8 mouse cellular contexts compared by ENCODE assay signal in the genomic region with DNA sequence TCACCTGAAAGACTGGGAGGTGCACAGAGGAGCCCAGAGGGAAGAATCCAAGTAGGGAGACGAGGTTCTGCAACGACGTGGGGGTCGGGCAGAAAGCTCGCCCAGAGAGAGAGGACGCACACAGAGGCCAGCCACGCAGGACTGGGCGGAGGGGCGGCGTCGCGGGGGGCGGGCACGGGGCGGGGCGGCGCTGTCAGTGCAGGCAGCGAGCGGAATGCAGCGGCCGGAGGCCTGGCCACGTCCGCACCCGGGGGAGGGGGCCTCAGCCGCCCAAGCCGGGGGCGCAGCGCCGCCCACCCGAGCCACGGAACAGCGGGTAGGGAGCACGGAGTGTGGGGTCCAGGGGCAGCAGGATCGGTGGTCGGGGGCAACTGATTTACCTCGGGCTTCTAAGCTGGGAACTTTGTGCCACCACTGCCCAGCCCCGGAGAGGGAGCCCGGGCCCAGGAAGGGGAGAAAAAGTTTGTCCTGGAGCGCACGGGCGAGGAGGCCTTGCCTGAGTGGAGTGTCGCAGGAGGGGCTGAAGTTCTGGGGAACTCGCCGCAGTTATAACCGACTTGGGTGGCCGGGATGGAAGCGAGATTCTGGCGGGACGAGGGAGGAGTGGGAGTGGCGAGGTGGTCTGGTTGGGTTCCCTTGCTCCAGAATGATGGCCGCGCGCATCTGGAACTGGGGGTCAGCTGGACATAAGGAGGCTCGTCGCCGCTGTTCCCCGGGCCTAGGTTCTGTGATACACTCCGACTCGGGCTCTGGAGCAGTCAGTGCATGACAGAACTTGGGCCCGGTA. TPM values are rescaled to one million over a fixed set of nuclear protein-coding genes. Genes with fewer than 3 reads are reported as not detected.
DNase-seq lines count a peak whose midpoint lies in the region; ATAC-seq and TF ChIP-seq lines count a peak whose summit lies in the region.

Gene Copz2, plus strand, starts transcription at position 190 of the 787 bp plus-strand sequence.

- TF ChIP-seq POLR2A in CH12.LX (IDR thresholded peaks at IDR 0.05; ENCODE audit: low read depth, low read length) (no peak), myocyte (IDR thresholded peaks at IDR 0.05; ENCODE audit: insufficient read length, low read depth) (peak; percentile 80)
- TF ChIP-seq POLR2A in liver, adult 2 months (IDR thresholded peaks at IDR 0.05; ENCODE audit: extremely low read depth, insufficient read depth, low read length) = peak; percentile 48; the same call in 1 of the 2 replicates

- peak; percentile 61; the same call in 1 of the 2 replicates for ATAC-seq in hindbrain, embryonic 12.5 days (ENCODE audit: low FRiP score)

- in situ Hi-C loops in CH12.LX (cut with MboI; ENCODE audit: low pct_ligation_motif_present, low pct_unique_long_range_greater_than_20kb, low sequenced_read_pairs) = loop anchor here (5.0 to 25.0 kb wide), 3 partner anchors 73 to 413 kb away; partner anchors contain the start of gene Snx11

- 1% methylated on average over 60 of the region's 60 CpGs for WGBS in hindbrain, embryonic 12.5 days
- WGBS in liver, adult 2 months = 2% methylated on average over 53 of the region's 60 CpGs

- H3K36me3 ChIP-seq in CH12.LX (replicated peaks in 1 of 2; ENCODE audit: control insufficient read depth in 1 of 2, insufficient read depth in 1 of 2, low read length in 1 of 2) = no peaks in the 10 kb centered on the region
- H3K36me3 ChIP-seq in hindbrain, embryonic 12.5 days = no peaks in the 10 kb centered on the region
- no peaks in the 10 kb centered on the region for H3K36me3 ChIP-seq in liver, adult 2 months (ENCODE audit: control insufficient read depth, insufficient read depth, low read length)
- H3K36me3 ChIP-seq in myocyte (ENCODE audit: control insufficient read depth, insufficient read depth) = no peaks in the 10 kb centered on the region

- no peak for TF ChIP-seq EP300 in CH12.LX (IDR thresholded peaks at IDR 0.05; ENCODE audit: low read length)

- H3K27me3 ChIP-seq in CH12.LX (replicated peaks) (peaks cover 21% of the 10 kb centered on the region), myocyte (ENCODE audit: control insufficient read depth, insufficient read depth, insufficient read length) (no peaks in the 10 kb centered on the region)
- H3K27me3 ChIP-seq in hindbrain, embryonic 12.5 days = peaks cover 16% of the 10 kb centered on the region
- no peaks in the 10 kb centered on the region for H3K27me3 ChIP-seq in liver, adult 2 months (ENCODE audit: control insufficient read depth, insufficient read depth, low read length)

- peaks cover 6% of the 10 kb centered on the region for H3K9me3 ChIP-seq in CH12.LX (replicated peaks; ENCODE audit: low read length)
- no peaks in the 10 kb centered on the region for H3K9me3 ChIP-seq in hindbrain, embryonic 12.5 days (replicated peaks)

- DNase-seq in CH12.LX (ENCODE audit: extremely low read depth) = no peak
- DNase-seq in adrenal gland, postnatal 10 days = peak; percentile 82
- no peak for DNase-seq in gastrocnemius, adult 18-20 months (ENCODE audit: low spot score)
- no peak for DNase-seq in liver, adult 2 months (ENCODE audit: extremely low read depth, low read depth, low spot score)
- DNase-seq in frontal cortex, postnatal 25 days (ENCODE audit: low spot score in 2 of 2) = no peak
- no peak for DNase-seq in layer of hippocampus, postnatal 14 days (ENCODE audit: low spot score in 2 of 2)

- H3K4me3 ChIP-seq in CH12.LX (replicated peaks in 1 of 3; ENCODE audit: low read depth in 2 of 3, low read length in 2 of 3, poor library complexity in 1 of 3) (peak within 1 kb of the TSS; percentile 22 to 50 (median 36)), myocyte (peak within 1 kb of the TSS; percentile 48)
- H3K4me3 ChIP-seq in hindbrain, embryonic 12.5 days = peak within 1 kb of the TSS; percentile 56
- peak within 1 kb of the TSS; percentile 89 for H3K4me3 ChIP-seq in liver, adult 2 months (ENCODE audit: insufficient read depth, low read depth, low read length)

- H3K4me2 ChIP-seq in CH12.LX (ENCODE audit: insufficient read depth, low read depth, poor library complexity, severe bottlenecking) (peak within 1 kb of the TSS; percentile 58), myocyte (ENCODE audit: low read depth) (peak within 1 kb of the TSS; percentile 82)
- H3K4me2 ChIP-seq in hindbrain, embryonic 12.5 days (replicated peaks) = peak within 1 kb of the TSS; percentile 94

- no peak for TF ChIP-seq CTCF in CH12.LX (conservative IDR thresholded peaks at IDR 0.05 in 1 of 2, IDR thresholded peaks at IDR 0.05 in 1 of 2; ENCODE audit: low read depth in 2 of 2, low read length in 2 of 2)
- TF ChIP-seq CTCF in liver, adult 2 months (IDR thresholded peaks at IDR 0.05; ENCODE audit: low read depth, low read length) = no peak

- TF ChIP-seq RAD21 in CH12.LX (IDR thresholded peaks at IDR 0.05; ENCODE audit: low read depth, low read length) = no peak

- dilution Hi-C loops in CH12.LX (cut with MboI; ENCODE audit: extremely low pct_ligation_motif_present, extremely low pct_unique_long_range_greater_than_20kb, low sequenced_read_pairs) = no loop called here

- peaks cover 4 to 9% of the 10 kb centered on the region in 2 experiments for H3K4me1 ChIP-seq in CH12.LX (ENCODE audit: control insufficient read depth in 1 of 2, insufficient read depth in 2 of 2)
- peaks cover 17% of the 10 kb centered on the region for H3K4me1 ChIP-seq in hindbrain, embryonic 12.5 days
- peaks cover 3% of the 10 kb centered on the region; the same call in 1 of the 2 replicates for H3K4me1 ChIP-seq in liver, adult 2 months (ENCODE audit: control insufficient read depth, insufficient read depth, low read length)

- no peak within 1 kb of the TSS for H3K27ac ChIP-seq in CH12.LX (ENCODE audit: insufficient read depth, low read depth)
- H3K27ac ChIP-seq in hindbrain, embryonic 12.5 days = no peak within 1 kb of the TSS
- no peak within 1 kb of the TSS for H3K27ac ChIP-seq in liver, adult 2 months (replicated peaks; ENCODE audit: insufficient read depth, low read depth, low read length)

- H3ac ChIP-seq in myocyte (ENCODE audit: control insufficient read depth, insufficient read length) = peak within 1 kb of the TSS; percentile 14

- H3K9ac ChIP-seq in CH12.LX (ENCODE audit: insufficient read depth, low read depth) = no peak within 1 kb of the TSS
- peak within 1 kb of the TSS; percentile 65 for H3K9ac ChIP-seq in hindbrain, embryonic 12.5 days
- peak within 1 kb of the TSS; percentile 86 for H3K9ac ChIP-seq in liver, adult 2 months (ENCODE audit: low read depth, low read length)

- H3K79me2 ChIP-seq in CH12.LX (replicated peaks; ENCODE audit: control insufficient read depth, extremely low read depth, insufficient read depth, poor library complexity, severe bottlenecking) (no peaks in the 10 kb centered on the region), myocyte (ENCODE audit: control insufficient read depth, insufficient read depth) (no peaks in the 10 kb centered on the region)
- no peaks in the 10 kb centered on the region for H3K79me2 ChIP-seq in liver, adult 2 months (ENCODE audit: control insufficient read depth, insufficient read depth, low read length)

TF ChIP-seq in CH12.LX, 34 proteins besides CTCF, POLR2A, EP300 and RAD21:
- TF ChIP-seq UBTF (IDR thresholded peaks at IDR 0.05; ENCODE audit: low read depth, low read length) (0 out of 2 replicates have a peak, but pooled peaks have one; percentile 43), MXI1 (IDR thresholded peaks at IDR 0.05; ENCODE audit: low read depth, low read length) (0 out of 2 replicates have a peak, but pooled peaks have one; percentile 7), MAZ (IDR thresholded peaks at IDR 0.05; ENCODE audit: low read depth, low read length) (no peak)

TF ChIP-seq in myocyte, 11 proteins besides CTCF, POLR2A, EP300 and RAD21:
- TF ChIP-seq MYOD1 (IDR thresholded peaks at IDR 0.05; ENCODE audit: control insufficient read depth in 1 of 3, insufficient read length in 2 of 3, low read depth in 2 of 3) = peak in 1 of 3 experiments; percentile 36
- TF ChIP-seq MAX (IDR thresholded peaks at IDR 0.05; ENCODE audit: low read depth) = no peak
- no peak for TF ChIP-seq E2F4 (IDR thresholded peaks at IDR 0.05; ENCODE audit: insufficient read depth)
- no peak for TF ChIP-seq USF1 (IDR thresholded peaks at IDR 0.05; ENCODE audit: low read depth)
- TF ChIP-seq CEBPB (IDR thresholded peaks at IDR 0.05; ENCODE audit: insufficient read depth, poor library complexity, severe bottlenecking) = no peak
- TF ChIP-seq SRF (IDR thresholded peaks at IDR 0.05; ENCODE audit: control insufficient read depth, insufficient read length, low read depth) = no peak
- no peak for TF ChIP-seq MYOG (IDR thresholded peaks at IDR 0.05; ENCODE audit: control insufficient read depth in 1 of 3, insufficient read depth in 1 of 3, insufficient read length in 2 of 3, low read depth in 2 of 3)
- no peak for TF ChIP-seq TCF3 (IDR thresholded peaks at IDR 0.05; ENCODE audit: insufficient read length, low read depth)
- peak; percentile 75 for TF ChIP-seq POLR2AphosphoS2 (IDR thresholded peaks at IDR 0.05; ENCODE audit: insufficient read length, low read depth)
- TF ChIP-seq REST (IDR thresholded peaks at IDR 0.05; ENCODE audit: insufficient read depth, insufficient read length) = no peak
- no peak for TF ChIP-seq TCF12 (IDR thresholded peaks at IDR 0.05; ENCODE audit: insufficient read depth, poor library complexity, severe bottlenecking)

RNA-seq across cellular contexts. Expression of gene Copz2, which starts in this region (rescaled TPM):
- total RNA-seq in CH12.LX (2012; rRNA removed) (1.3 and 4.1 TPM in 2 replicates), CH12.LX (2014; rRNA removed) (0.28 and 0.35 TPM in 2 replicates)
- polyA plus RNA-seq in CH12.LX (2012; ENCODE audit: insufficient read length, low read depth) (0.87 and 0.99 TPM in 2 replicates), myocyte (2012; fragmentation: generic; extraction: Trizol) (120 TPM)
- 10 to 100 TPM; 45.5 to 50.3 TPM for total RNA-seq in adrenal gland, postnatal 10 days (2021)
- total RNA-seq in gastrocnemius, adult 18-20 months (2021) = 10 to 100 TPM; 26.7 to 27.7 TPM
- 56.5 and 60.7 TPM in 2 replicates for polyA plus RNA-seq in hindbrain, embryonic 12.5 days (2016; fragmentation: Nextera tagmentation; extraction: Ambion mirVana)
- total RNA-seq in liver, adult 2 months (2014; rRNA removed) = 17.2 and 20.7 TPM in 2 replicates
- polyA plus RNA-seq in liver, adult 2 months (2012; rRNA removed) = 43.5 and 48.2 TPM in 2 replicates
- 1 to 10 TPM; 2.9 to 6.2 TPM for total RNA-seq in layer of hippocampus, postnatal 14 days (2021)

Comparison
In these comparisons a context has a peak if more than half of its experiments do, and no peak if none do; other contexts are left out.
1. RNA of gene Copz2 (polyA plus RNA-seq): 120 TPM in myocyte (single experiment), 56.5 to 60.7 TPM in hindbrain, embryonic 12.5 days and 43.5 to 48.2 TPM in liver, adult 2 months; 0.87 to 0.99 TPM in CH12.LX; every median in the first group is over 10 times any median in the second.
2. H3K4me3 ChIP-seq: peak in every context shown above with its lines; median percentile 89 in liver, adult 2 months; 56 in hindbrain, embryonic 12.5 days; 48 in myocyte; 36 in CH12.LX.
3. Peak in every context shown above with its lines, with median percentiles within 50 percentile points of each other: H3K4me2 ChIP-seq.